Mouse (Mus musculus) gastrocnemius, adult 2 months (tissue): ENCODE measurements around the gene Atp6v1d. TPM values are rescaled to one million over a fixed set of nuclear protein-coding genes. Genes with fewer than 3 reads are reported as not detected.
A peak's percentile ranks its signal among the peaks of the same experiment; 100 is the strongest.

Source experiments
- DNase-seq: peaks from one replicate; pipeline ENCODE4 v3.0.0; 2022
- H3K27ac ChIP-seq: fragments of 200-600 bp; 2 replicates; pipeline ENCODE4 v1.8.1; 2022; ENCODE audit warnings: mild to moderate bottlenecking
- H3K4me3 ChIP-seq: fragments of 200-600 bp; 2 replicates; pipeline ENCODE4 v1.8.1; 2022; ENCODE audit warnings: mild to moderate bottlenecking, moderate library complexity
- CTCF ChIP-seq: fragments of 200-600 bp; IDR thresholded peaks from 2 replicates; pipeline ENCODE4 v1.8.1; 2022; ENCODE audit warnings: antibody characterized with exemption, mild to moderate bottlenecking, moderate library complexity
- intact Hi-C: fragments of 180-260 bp; cut with DNase I; formaldehyde crosslinking; loops from one replicate; pipeline ENCODE4 v1.15.1; 2025
- long read RNA-seq, 2 experiments: library from polyadenylated mRNA; stranded (forward); transcript quantifications; one replicate each; pipeline ENCODE4 v2.0.0; 2021
- total RNA-seq, 2 experiments: library from RNA; stranded (reverse); gene quantifications; 2 replicates each; pipeline ENCODE4 v1.2.3; 2021

The Atp6v1d gene
- total RNA-seq = 10 to 100 TPM; 59.8 to 66.2 TPM
- long read RNA-seq, experiment 1, transcript Atp6v1d-201 (9 exons, 3,667 nt) = major isoform, 93 of 102 reads
- long read RNA-seq, experiment 1, partial matches to known transcripts = 6 of 102 reads
- long read RNA-seq, experiment 1, other reads (novel, unspliced or antisense) = 2 of 102 reads
- long read RNA-seq, experiment 2, transcript Atp6v1d-201 (9 exons, 3,667 nt) = major isoform, 114 of 123 reads
- long read RNA-seq, experiment 2, partial matches to known transcripts = 3 of 123 reads
- long read RNA-seq, experiment 2, other reads (novel, unspliced or antisense) = 3 of 123 reads

DNA sequence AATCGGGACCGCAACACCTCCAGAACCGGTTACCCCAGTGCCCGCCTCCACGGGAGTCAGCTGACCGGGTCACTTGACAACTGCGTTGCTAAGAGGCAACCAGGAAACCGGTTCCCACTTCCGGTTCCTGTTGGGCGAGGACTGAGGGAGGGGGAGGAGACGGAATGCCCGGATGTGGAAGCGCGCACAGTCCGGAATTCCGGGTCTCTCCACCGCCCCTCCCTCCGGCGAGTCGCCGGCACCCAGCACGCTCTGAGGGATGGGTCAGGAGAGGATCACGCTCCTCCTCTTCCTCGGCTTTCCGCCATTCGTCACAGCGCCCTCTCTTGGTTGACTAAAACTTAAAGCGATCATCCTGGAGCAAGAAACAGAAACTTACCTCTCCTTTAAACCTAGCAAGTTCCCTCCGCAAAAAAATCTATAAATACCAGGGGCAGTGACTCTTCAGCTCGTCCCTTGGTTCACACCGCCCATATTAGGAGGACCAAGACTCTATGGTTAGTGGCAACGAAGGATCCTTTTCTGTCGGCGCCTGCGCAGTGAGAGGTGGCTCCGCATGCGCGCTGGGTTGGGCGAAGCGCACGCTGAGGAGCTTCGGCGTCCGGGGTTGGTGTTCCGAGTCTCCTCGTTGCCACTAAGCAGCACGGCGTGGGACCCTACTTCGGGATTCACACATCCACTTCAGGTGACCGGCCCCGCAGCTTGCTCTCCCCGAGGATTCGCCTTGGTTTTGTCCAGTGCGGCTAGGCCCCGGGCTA is at the start of gene Atp6v1d, which contains the start of gene Eif2s1:
Atp6v1d (minus strand) TSS at position 143 of the 758 bp plus-strand sequence.
Eif2s1 (plus strand) TSS at position 324 of the 758 bp plus-strand sequence.
- intact Hi-C loops = loop anchor here (5.0 kb wide), 1 partner anchor 114 kb away; the partner anchor contains the start of gene Mpp5
- peak; percentile 91 for TF ChIP-seq CTCF
- Histone ChIP-seq H3K4me3 (peak within 1 kb of the TSS; percentile 85), H3K27ac (peak within 1 kb of the TSS; percentile 99)
- DNase-seq = peak; percentile 99

DNA sequence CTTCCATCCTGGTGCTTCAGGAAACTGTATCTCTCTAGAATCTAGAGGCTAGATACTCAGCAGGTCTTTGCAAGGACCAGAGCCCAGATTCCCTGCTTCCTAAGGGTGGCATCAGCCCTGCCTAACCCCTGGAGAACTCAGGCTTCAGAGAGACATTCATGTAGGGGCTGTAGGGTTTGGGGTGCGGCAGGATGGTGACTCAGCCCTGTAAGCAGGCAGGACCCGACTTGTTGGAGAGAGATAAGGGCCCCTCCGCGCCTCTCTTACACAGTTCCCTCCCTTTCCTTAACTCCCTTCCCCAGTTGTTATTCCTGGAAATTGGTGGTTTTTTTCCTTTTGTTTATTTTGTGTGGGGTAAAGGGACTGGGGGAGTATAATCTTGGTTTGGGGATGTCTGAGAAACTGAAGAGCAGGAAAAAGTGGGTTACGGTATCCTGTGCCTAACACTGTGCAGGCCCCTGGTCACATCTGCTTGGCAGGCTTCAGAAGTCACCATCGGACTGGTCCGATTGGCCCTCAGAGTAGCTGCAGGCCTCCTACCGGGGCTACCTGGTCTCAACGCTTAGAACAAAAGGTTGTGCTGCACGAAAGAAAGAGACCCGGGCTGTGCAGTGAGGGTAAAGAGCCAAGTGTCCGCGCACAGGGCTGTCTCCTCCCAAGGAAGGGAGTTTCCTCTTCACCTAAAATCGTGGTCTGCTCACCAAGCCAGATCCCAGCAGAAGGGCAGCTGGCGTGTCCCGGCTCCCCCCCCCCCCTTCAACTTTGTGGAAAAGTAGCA is 49.4 kb upstream of the Atp6v1d start:
- no peak for DNase-seq
- no peak for TF ChIP-seq CTCF
- no peak overlapping the region for H3K27ac ChIP-seq
- intact Hi-C loops = no loop called here
- peak overlapping the region; percentile 67 for H3K4me3 ChIP-seq

DNA sequence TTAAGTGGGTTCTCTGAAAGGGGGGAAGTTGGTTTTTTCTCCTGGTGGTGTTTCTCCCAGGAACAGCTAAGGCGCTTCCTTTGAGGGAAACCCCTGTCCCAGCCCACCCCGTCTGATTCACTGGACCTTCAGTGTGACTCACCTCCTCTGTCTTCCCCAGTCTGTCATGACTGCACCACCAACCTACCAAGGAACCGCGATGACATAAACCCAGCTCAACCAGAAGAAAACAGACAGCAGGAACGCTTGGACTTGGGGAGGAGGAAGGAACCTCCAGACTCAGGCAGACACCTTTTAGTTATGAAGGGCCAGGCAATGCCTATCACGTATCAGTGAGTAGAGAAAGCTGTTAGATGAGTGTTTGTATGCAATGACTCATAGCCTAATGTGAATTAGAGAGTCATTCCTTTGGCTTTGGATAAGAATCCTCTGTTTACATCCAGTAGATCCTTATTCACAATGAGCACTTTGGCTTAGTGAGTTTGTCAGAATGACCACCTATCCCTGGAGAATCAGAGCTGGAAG is 46.7 kb upstream of the Atp6v1d start:
- intact Hi-C loops = no loop called here

GRCm38 (mm10) chr12:78906707-78907162 is 45.3 kb upstream of the Atp6v1d start, which contains the start of gene Plek2:
Gene Plek2 (minus strand): TSS chr12:78906964.
- DNase-seq = peak; percentile 79
- peak; percentile 10; the same call in 1 of the 2 replicates for TF ChIP-seq CTCF
- Histone ChIP-seq H3K27ac (no peak within 1 kb of the TSS), H3K4me3 (peak within 1 kb of the TSS; percentile 70)
- intact Hi-C loops = no loop called here

More for the DNA sequence above, 46.7 kb upstream of the Atp6v1d start:
- no peak for TF ChIP-seq CTCF
- Histone ChIP-seq H3K27ac (no peak overlapping the region), H3K4me3 (no peak overlapping the region)
- no peak for DNase-seq

DNA sequence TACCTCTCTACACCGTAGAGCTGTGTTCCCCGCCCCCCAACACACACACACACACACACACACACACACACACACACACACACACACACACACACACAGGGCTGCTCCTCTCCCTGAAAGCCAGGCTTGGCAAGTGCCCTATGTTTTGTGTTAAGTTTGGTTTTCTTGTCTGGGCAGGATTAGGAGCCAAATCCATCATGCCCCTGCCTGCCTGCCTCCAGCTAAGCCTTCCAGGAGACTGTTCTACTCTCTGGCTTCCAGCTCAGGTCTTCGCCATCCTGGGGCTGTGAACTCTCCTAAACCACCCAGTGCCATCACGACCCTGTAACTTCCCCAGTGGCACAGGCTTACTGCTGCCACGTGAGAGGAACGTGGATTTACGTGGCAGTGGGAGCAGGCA is 43.1 kb upstream of the Atp6v1d start:
- intact Hi-C loops = no loop called here
- TF ChIP-seq CTCF = no peak
- Histone ChIP-seq H3K27ac (no peak overlapping the region), H3K4me3 (no peak overlapping the region)
- DNase-seq = no peak

DNA sequence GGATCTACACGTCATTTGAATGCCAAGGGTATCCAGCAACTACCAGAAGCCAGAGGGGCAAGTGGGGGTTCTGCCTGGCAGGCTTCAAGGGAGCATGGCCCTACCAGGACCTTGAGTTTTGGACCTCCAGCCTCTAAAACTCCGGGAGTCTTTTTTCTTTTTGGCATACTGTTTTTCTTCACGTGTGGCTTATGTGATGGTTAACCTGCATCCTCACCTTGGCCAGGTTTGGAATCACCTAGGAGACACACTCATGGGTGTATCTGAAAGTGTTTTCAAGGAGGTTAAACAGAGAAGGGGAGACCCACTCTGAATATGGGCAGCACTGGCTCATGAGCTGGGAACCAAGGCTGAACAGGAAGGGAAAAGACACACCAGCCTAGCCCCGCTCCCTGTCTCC is 41.9 kb upstream of the Atp6v1d start:
- no peak for DNase-seq

GRCm38 (mm10) chr12:78901467-78901866 is 40.0 kb upstream of the Atp6v1d start:
- no peak overlapping the region for H3K27ac ChIP-seq
- no peak for DNase-seq
- intact Hi-C loops = no loop called here
- no peak overlapping the region for H3K4me3 ChIP-seq
- TF ChIP-seq CTCF = no peak

More for the DNA sequence above, 41.9 kb upstream of the Atp6v1d start:
- TF ChIP-seq CTCF = no peak
- intact Hi-C loops = no loop called here
- H3K4me3 ChIP-seq = no peak overlapping the region
- H3K27ac ChIP-seq = no peak overlapping the region

GRCm38 (mm10) chr12:78897861-78898260 is 36.4 kb upstream of the Atp6v1d start:
- intact Hi-C loops = no loop called here
- no peak overlapping the region for H3K27ac ChIP-seq
- H3K4me3 ChIP-seq = no peak overlapping the region
- no peak for TF ChIP-seq CTCF
- DNase-seq = no peak

GRCm38 (mm10) chr12:78891149-78891548 is 29.7 kb upstream of the Atp6v1d start:
- intact Hi-C loops = no loop called here
- DNase-seq = no peak
- Histone ChIP-seq H3K4me3 (no peak overlapping the region), H3K27ac (no peak overlapping the region)
- no peak for TF ChIP-seq CTCF

DNA sequence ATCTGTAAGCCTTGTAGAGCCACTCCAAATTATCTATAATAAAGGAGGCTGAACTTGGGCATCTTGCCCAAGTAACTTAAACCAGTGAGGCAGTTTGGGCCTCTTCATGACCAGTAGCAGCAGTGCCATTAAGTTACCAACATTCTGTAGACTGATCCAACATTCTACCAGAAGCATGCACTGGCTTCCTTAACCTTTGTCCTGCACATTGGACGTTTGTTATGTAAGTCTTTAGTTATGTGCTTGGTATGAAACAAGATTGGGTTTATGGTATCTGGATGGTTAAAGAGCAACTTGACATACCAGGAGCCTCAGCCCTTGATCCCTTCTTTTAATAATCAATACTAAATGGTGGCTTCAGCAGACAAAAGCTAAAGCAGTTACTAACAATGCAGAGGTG is 28.6 kb upstream of the Atp6v1d start:
- no peak for TF ChIP-seq CTCF

GRCm38 (mm10) chr12:78874581-78874980 is 13.1 kb upstream of the Atp6v1d start:
- intact Hi-C loops = no loop called here

More for the DNA sequence above, 28.6 kb upstream of the Atp6v1d start:
- H3K4me3 ChIP-seq = no peak overlapping the region
- intact Hi-C loops = no loop called here
- DNase-seq = no peak
- H3K27ac ChIP-seq = no peak overlapping the region

DNA sequence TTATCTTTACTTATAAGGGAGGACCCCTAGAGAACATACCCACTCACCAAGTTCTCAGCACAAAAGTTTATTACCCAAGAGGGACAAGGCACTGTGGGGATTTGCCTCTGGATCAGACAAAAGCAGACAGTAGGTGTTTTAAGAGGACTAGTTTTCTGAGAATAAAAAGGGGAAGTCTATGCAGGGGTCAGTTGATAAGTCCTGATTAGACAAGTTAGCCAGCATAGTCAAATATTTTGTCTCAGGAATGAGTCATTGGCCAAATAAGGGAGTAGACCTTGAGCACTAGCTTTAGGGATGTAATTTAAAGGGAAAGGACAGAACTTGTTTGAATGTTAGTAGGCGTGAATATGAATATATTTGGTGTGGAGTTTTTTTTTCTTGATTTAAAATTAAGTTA is 6.7 kb upstream of the Atp6v1d start:
- TF ChIP-seq CTCF = no peak
- H3K4me3 ChIP-seq = no peak overlapping the region
- intact Hi-C loops = no loop called here
- DNase-seq = no peak
- no peak overlapping the region for H3K27ac ChIP-seq

More at GRCm38 (mm10) chr12:78874581-78874980, 13.1 kb upstream of the Atp6v1d start:
- no peak overlapping the region for H3K27ac ChIP-seq
- no peak overlapping the region for H3K4me3 ChIP-seq
- TF ChIP-seq CTCF = no peak
- DNase-seq = no peak
